Comparison of ENCODE assay signal across 8 mouse cellular contexts in the genomic region with DNA sequence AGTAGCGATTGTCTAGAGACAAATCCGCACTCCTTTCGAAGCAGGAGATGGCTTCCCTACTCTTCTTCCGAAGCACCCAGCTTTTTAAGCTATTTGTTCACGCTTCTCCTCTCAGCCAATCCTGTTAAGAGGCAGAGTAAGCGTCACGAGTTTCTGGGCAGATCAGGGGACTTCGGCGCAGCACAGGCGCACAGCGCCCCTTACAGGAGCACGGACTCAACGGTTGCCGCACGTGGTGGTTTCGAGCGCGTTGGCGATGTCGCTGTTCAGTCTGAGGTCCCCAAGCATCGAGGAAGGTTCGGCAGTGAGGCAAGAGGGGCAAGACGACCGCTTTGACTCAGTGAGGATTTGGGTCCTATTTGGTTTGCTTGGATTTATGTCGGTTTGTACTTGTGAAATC. TPM values are rescaled to one million over a fixed set of nuclear protein-coding genes. Genes with fewer than 3 reads are reported as not detected.
DNase-seq lines count a peak whose midpoint lies in the region; ATAC-seq and TF ChIP-seq lines count a peak whose summit lies in the region.

A gene (plus strand): TSS at position 219 of the 400 bp plus-strand sequence.

- peak; percentile 64 for DNase-seq in G1E (ENCODE audit: low spot score)
- DNase-seq in cerebellum, adult 8-10 months, result peak; percentile 96
- peak; percentile 98 for DNase-seq in forelimb bud, embryonic 11.5 days (ENCODE audit: low read depth, low spot score)
- DNase-seq in layer of hippocampus, adult 8-10 months (ENCODE audit: low spot score in 2 of 2), result peak; percentile 88 to 96
- DNase-seq in lung, embryonic 14.5 days, result peak; percentile 99
- peak; percentile 82 to 83 for DNase-seq in thymus, adult 18-20 months

- TF ChIP-seq CTCF in G1E (IDR thresholded peaks at IDR 0.05; ENCODE audit: low read depth, low read length), result no peak
- peak; percentile 89 for TF ChIP-seq CTCF in lung, embryonic 14.5 days (IDR thresholded peaks at IDR 0.05; ENCODE audit: low read depth)
- TF ChIP-seq CTCF in olfactory bulb, adult 2 months (IDR thresholded peaks at IDR 0.05; ENCODE audit: insufficient read depth, low read depth, low read length), result peak; percentile 59

- H3K36me3 ChIP-seq in G1E (replicated peaks), result peaks cover 1% of the 10 kb centered on the region
- no peaks in the 10 kb centered on the region for H3K36me3 ChIP-seq in lung, embryonic 14.5 days (ENCODE audit: insufficient read depth)

- peaks cover 35% of the 10 kb centered on the region for H3K4me1 ChIP-seq in G1E (ENCODE audit: insufficient read depth, low read depth, low read length)
- H3K4me1 ChIP-seq in lung, embryonic 14.5 days (ENCODE audit: insufficient read depth), result peaks cover 12% of the 10 kb centered on the region
- peaks cover 4% of the 10 kb centered on the region for H3K4me1 ChIP-seq in olfactory bulb, adult 2 months (ENCODE audit: control insufficient read depth, insufficient read depth, low read length)

- peak within 1 kb of the TSS; percentile 59; the same call in 1 of the 2 replicates for H3K4me3 ChIP-seq in G1E (ENCODE audit: low read depth, low read length)
- H3K4me3 ChIP-seq in lung, embryonic 14.5 days (ENCODE audit: low read depth, low read length), result 0 out of 2 replicates have a peak within 1 kb of the TSS, but pooled peaks have one; percentile 10
- no peak within 1 kb of the TSS for H3K4me3 ChIP-seq in olfactory bulb, adult 2 months (ENCODE audit: insufficient read depth, low read depth, low read length)

- H3K27me3 ChIP-seq in G1E (ENCODE audit: insufficient read depth, low read length), result peaks cover 24% of the 10 kb centered on the region
- H3K27me3 ChIP-seq in lung, embryonic 14.5 days (ENCODE audit: insufficient read depth, low read length), result no peaks in the 10 kb centered on the region

- no peaks in the 10 kb centered on the region for H3K9me3 ChIP-seq in G1E (replicated peaks)
- no peaks in the 10 kb centered on the region for H3K9me3 ChIP-seq in lung, embryonic 14.5 days (ENCODE audit: low read depth, low read length)

- WGBS in lung, embryonic 14.5 days, result 5% methylated on average over 25 of the region's 25 CpGs
- 5% methylated on average over 25 of the region's 25 CpGs for WGBS in olfactory bulb, adult 2 months

- peak; percentile 57; the same call in 1 of the 2 replicates for ATAC-seq in G1E (ENCODE audit: extremely low read depth, insufficient number of reproducible peaks, low FRiP score, poor library complexity, severe bottlenecking)
- ATAC-seq in hematopoietic stem cell, adult 5-6 weeks (replicated peaks in 1 of 2; ENCODE audit: insufficient read depth in 1 of 2, low FRiP score in 2 of 2, low TSS enrichment in 1 of 2, low read depth in 1 of 2, poor library complexity in 2 of 2, severe bottlenecking in 2 of 2), result peak; percentile 80 to 82
- ATAC-seq in lung, embryonic 14.5 days (ENCODE audit: insufficient read depth), result peak; percentile 13; the same call in 1 of the 2 replicates

- H3K4me2 ChIP-seq in lung, embryonic 14.5 days, result peak within 1 kb of the TSS; percentile 53

- H3K9ac ChIP-seq in lung, embryonic 14.5 days, result no peak within 1 kb of the TSS

- TF ChIP-seq POLR2A in olfactory bulb, adult 2 months (IDR thresholded peaks at IDR 0.05; ENCODE audit: insufficient read depth, low read depth, low read length), result no peak

- peak within 1 kb of the TSS; percentile 78; the same call in 1 of the 2 replicates for H3K27ac ChIP-seq in lung, embryonic 14.5 days (ENCODE audit: low read depth)
- H3K27ac ChIP-seq in olfactory bulb, adult 2 months (ENCODE audit: insufficient read depth, low read depth, low read length), result no peak within 1 kb of the TSS

RNA-seq across cellular contexts. Expression of the gene that starts here (rescaled TPM):
- total RNA-seq in G1E (2014; fragmentation: Nextera tagmentation), result not detected in 2 replicates
- total RNA-seq in G1E (2017), result 0.12 TPM in 1 of 2 replicates, not detected in the other
- 0.01 TPM in 1 of 2 replicates, not detected in the other for polyA plus RNA-seq in G1E (2012)
- 3.6 and 4.0 TPM in 2 replicates for total RNA-seq in hematopoietic stem cell, adult 5-6 weeks (2017)
- total RNA-seq in layer of hippocampus, adult 8-10 months (2022), result under 1 TPM in 2 of 4 experiments, not detected in 2; 0.16 to 0.20 TPM
- 0.18 and 0.39 TPM in 2 replicates for polyA plus RNA-seq in lung, embryonic 14.5 days (2014; fragmentation: Nextera tagmentation; extraction: Ambion mirVana)
- polyA plus RNA-seq in olfactory bulb, adult 2 months (2012; ENCODE audit: insufficient read depth, insufficient read length, low replicate concordance, missing spikeins), result not detected in 2 replicates

Comparison
In these comparisons a context has a peak if more than half of its experiments do, and no peak if none do; other contexts are left out.
1. Peak in DNase-seq, ATAC-seq and H3K4me3 ChIP-seq in G1E; RNA of the gene not detected or under 1 TPM.
2. Peak in DNase-seq in layer of hippocampus, adult 8-10 months; RNA of the gene not detected or under 1 TPM.
3. Peak in DNase-seq, ATAC-seq, H3K4me3 ChIP-seq, H3K27ac ChIP-seq and H3K4me2 ChIP-seq in lung, embryonic 14.5 days; RNA of the gene not detected or under 1 TPM.
4. ATAC-seq: peak in every context shown above with its lines; median percentile 81 in hematopoietic stem cell, adult 5-6 weeks; 57 in G1E; 13 in lung, embryonic 14.5 days.